In genomic region chr3:155246628-155247027, GRCm38 (mm10) we compare ENCODE assay signal across 13 mouse cellular contexts.
"Had no signal": no experiment of that assay in that cellular context is flagged by ENCODE, and none has a peak within 500 bp of the region (broad histone marks: within the 10 kb centered on the region; RNA-seq: fewer than 3 reads in every experiment).

No protein-coding gene starts in this region.

- ATAC-seq: liver, embryonic 12.5 days; midbrain, embryonic 16.5 days had no signal

- H3K27ac ChIP-seq: kidney, embryonic 15.5 days; limb, embryonic 15.5 days; liver, embryonic 12.5 days; midbrain, embryonic 12.5 days; neural tube, embryonic 13.5 days had no signal

- DNase-seq: layer of hippocampus, adult 9-11 months; layer of hippocampus, postnatal 36 days; retina, postnatal 1 day; right cerebral cortex, postnatal 4 days; spleen, adult 18-20 months; thymus, adult 18-20 months; thymus, postnatal 14 days had no signal

- H3K4me1 ChIP-seq: kidney, embryonic 15.5 days; limb, embryonic 15.5 days; liver, embryonic 12.5 days; midbrain, embryonic 12.5 days; neural tube, embryonic 13.5 days had no signal

- H3K36me3 ChIP-seq: kidney, embryonic 15.5 days; limb, embryonic 15.5 days; liver, embryonic 12.5 days; midbrain, embryonic 12.5 days; neural tube, embryonic 13.5 days had no signal

- H3K4me2 ChIP-seq: kidney, embryonic 15.5 days; limb, embryonic 15.5 days; liver, embryonic 12.5 days; midbrain, embryonic 12.5 days; neural tube, embryonic 13.5 days had no signal

- H3K27me3 ChIP-seq: kidney, embryonic 15.5 days; limb, embryonic 15.5 days; liver, embryonic 12.5 days; midbrain, embryonic 12.5 days; neural tube, embryonic 13.5 days had no signal

- H3K9me3 ChIP-seq: kidney, embryonic 15.5 days; limb, embryonic 15.5 days; liver, embryonic 12.5 days; midbrain, embryonic 12.5 days; neural tube, embryonic 13.5 days had no signal

- H3K4me3 ChIP-seq: kidney, embryonic 15.5 days; limb, embryonic 15.5 days; liver, embryonic 12.5 days; midbrain, embryonic 12.5 days; neural tube, embryonic 13.5 days had no signal

- H3K9ac ChIP-seq: kidney, embryonic 15.5 days; limb, embryonic 15.5 days; liver, embryonic 12.5 days; midbrain, embryonic 12.5 days; neural tube, embryonic 13.5 days had no signal
